Mouse (Mus musculus) layer of hippocampus, adult 2 months (tissue): ENCODE measurements around the gene Tstd1. TPM values are rescaled to one million over a fixed set of nuclear protein-coding genes. Genes with fewer than 3 reads are reported as not detected.
A peak's percentile ranks its signal among the peaks of the same experiment; 100 is the strongest.

Experiments
- DNase-seq, 2 experiments: peaks; one replicate each; pipeline ENCODE4 v3.0.0; 2022; ENCODE audit warnings: low spot score in 2 of 2
- H3K27ac ChIP-seq: fragments of 200-600 bp; 2 replicates; pipeline ENCODE4 v1.8.1; 2022
- H3K4me3 ChIP-seq: fragments of 200-600 bp; 2 replicates; pipeline ENCODE4 v1.8.1; 2022; ENCODE audit warnings: mild to moderate bottlenecking
- CTCF ChIP-seq: fragments of 200-600 bp; conservative IDR thresholded peaks from 2 replicates; pipeline ENCODE4 v1.8.1; 2022; ENCODE audit warnings: antibody characterized with exemption, mild to moderate bottlenecking, moderate library complexity
- total RNA-seq, 2 experiments: library from RNA; stranded (reverse); gene quantifications; 2 replicates each; pipeline ENCODE4 v1.2.3; 2021

Tstd1 gene
- total RNA-seq, 2 experiments from 2014 or later, result 4.1 to 5.6 TPM

DNA sequence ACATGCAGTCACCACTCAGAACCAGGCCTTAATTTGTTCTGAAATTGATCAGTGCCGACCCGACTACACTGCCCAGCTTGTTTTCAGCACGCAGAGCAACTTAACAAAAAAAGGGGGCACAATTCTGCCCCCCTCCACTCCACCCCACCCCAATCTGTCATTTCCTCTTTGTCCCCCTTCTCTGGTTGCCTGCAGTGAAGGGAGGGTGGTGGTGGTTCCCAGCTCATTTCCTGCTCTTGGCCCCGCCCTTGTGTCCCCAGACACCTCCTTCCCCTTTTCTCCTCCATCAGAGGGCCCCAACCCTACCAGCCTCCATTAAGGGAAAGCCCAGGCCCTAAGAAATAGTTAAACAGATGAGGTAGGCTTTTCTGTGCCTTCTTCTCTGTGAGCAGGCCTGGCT lies 28.6 kb upstream of the Tstd1 start:
- DNase-seq, result no peak
- no peak overlapping the region for H3K4me3 ChIP-seq
- TF ChIP-seq CTCF, result no peak
- no peak overlapping the region for H3K27ac ChIP-seq

DNA sequence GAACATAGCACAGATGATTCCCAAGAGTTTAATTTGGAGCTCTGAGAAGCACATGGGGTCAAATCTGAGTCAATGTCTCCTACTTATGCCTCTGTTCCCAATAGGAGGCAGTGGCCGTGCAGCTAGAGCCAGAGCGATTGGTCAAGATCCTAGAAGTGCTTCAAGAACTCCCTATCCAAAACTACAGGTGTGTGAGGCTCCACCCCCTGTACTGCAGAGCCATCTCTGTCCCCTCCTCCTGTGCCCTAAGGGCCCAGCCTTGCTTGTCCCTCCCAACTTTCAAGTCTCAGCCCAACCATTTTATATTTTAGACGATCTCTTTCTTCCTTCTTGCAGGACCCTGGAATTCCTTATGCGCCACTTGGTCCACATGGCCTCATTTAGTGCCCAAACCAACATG lies 16.9 kb upstream of the Tstd1 start:
- no peak for DNase-seq
- Histone ChIP-seq H3K4me3 (no peak overlapping the region), H3K27ac (no peak overlapping the region)
- no peak for TF ChIP-seq CTCF

DNA sequence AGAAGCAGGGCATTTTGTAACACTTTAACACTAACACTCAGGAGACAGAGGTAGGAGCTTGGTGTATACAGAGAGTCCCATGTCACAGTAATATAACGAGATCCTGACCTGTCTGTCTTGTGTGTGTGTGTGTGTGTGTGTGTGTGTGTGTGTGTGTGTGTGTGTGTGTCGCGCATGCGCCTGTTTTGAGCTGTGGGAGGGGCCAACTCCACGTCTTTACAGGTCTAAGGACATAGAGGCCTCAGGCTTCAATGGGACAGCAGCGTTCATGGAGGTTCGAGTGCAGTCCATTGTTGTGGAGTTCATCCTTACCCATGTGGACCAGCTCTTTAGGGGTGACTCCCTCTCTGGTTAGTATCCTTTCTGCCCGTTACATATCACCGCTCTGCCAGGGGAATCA lies 15.7 kb upstream of the Tstd1 start:
- TF ChIP-seq CTCF, result no peak
- no peak for DNase-seq
- Histone ChIP-seq H3K4me3 (no peak overlapping the region), H3K27ac (no peak overlapping the region)

DNA sequence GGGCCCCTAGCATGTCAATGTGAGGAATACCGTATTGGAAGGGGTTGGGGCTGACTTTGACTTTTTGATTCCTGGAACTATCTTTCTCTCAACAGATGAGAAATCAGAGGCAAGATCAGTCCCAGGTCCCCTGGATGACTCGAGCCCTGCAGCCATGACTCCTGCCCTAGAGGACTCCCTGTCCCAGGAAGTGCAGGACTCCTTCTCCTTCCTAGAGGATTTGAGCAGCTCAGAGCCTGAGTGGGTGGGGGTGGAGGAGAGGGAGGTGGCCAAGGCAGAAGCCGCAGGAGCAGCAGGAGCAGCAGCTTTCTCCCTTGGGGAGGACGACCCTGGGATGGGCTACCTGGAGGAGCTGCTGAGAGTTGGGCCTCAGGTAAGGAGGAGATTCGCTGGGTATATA lies 11.4 kb upstream of the Tstd1 start:
- Histone ChIP-seq H3K4me3 (no peak overlapping the region), H3K27ac (no peak overlapping the region)
- no peak for DNase-seq
- no peak for TF ChIP-seq CTCF

DNA sequence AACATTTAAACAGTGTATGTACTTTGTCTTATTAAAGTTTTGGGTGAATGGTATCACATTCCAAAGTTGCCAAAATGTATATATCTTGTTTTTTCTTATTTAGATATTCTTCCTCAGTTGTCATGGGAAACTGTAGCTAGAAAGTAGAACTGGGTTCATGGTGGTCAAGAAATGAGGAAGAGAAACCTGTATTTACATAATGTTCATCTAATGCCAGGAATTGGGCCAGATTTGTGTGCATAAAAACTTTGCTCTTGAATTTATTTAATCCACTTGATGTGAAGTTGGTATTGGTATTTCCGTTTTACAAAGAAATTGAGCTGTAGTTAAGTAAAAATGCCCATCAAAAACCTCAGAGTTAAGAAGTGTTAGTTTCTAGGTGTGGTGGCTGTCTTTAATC lies 8.4 kb upstream of the Tstd1 start:
- no peak for TF ChIP-seq CTCF
- no peak for DNase-seq
- peak overlapping the region; percentile 99; the same call in 1 of the 2 replicates for H3K27ac ChIP-seq
- no peak overlapping the region for H3K4me3 ChIP-seq

DNA sequence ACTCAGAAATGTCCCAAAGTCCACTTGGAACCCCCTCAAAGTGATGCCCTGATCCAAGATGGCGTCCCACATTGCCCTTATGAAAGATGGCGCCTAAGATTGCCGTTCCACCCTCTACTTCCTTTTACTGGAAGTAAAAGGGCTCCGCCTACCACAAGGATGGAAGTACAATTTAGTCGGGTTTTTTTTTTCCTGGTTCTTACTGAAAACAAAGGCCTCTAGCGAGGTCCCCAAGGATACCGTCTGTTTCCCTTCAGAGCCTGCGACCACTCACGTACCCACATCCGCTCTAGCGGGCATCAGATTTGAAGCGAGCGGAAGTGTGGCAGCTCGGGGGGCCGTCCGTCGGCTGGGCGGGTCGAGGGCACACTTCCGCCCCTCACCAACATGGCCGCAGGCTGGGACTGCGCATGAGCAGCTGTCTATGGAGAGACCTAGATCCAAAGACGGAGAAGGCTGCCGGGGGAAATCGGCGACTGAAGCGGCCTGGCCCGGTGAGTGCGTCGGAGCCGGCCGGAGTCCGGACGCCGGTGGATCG lies 7.7 kb upstream of the Tstd1 start, which contains the start of gene Usf1:
TSS of gene Usf1 (plus strand) at position 367 of the 538 bp plus-strand sequence.
- Histone ChIP-seq H3K27ac (peak within 1 kb of the TSS; percentile 99), H3K4me3 (peak within 1 kb of the TSS; percentile 99)
- peak; percentile 94 to 95 for DNase-seq
- no peak; the same call in 1 of the 2 replicates for TF ChIP-seq CTCF

DNA sequence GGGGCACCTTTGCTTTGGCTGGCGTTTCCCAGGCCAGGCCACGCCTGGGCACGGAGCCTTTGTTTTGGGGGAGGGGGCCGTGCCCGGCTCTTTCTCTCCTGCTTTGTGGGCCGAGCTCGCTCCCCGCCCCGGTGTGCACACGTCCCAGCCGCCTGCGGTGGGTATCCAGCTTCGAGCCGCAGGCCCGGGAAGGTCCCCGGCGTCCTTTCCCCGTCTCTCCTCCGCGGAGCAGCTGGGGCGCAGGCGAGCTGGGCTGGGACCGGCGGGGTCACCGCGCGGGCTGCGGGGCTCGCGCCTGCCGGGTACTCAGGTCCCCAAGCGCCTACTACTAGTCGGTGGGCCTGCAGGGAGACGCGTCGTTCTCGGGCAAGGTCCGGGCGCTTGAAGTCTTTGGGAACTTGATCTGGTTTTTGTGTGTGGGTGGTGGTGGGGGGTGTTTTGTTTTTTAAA lies 7.2 kb upstream of the Tstd1 start:
- no peak for DNase-seq
- no peak for TF ChIP-seq CTCF
- H3K27ac ChIP-seq, result peak overlapping the region; percentile 99
- H3K4me3 ChIP-seq, result peak overlapping the region; percentile 99

DNA sequence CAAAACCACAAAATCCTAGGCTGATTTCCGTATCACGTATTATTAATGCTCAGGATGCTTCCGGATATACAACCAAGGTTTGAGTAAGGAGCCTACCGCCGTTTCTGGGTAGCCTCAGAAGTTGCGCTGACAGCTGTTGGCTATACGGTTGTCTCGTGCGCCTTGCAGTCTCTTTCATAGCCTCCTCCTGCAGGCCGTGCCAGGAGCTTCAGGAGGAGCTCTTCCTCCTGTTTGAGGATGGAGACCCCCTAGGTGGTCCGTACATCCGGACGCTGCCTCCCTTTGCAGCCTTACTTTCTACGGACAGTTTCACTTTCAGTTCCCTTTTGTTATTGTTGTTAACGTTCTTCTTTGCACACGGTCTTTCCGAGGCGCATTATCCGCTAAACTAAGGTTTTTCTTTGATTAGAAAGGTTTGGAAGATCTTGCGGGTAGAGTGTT lies 6.7 kb upstream of the Tstd1 start:
- DNase-seq, result no peak
- Histone ChIP-seq H3K4me3 (peak overlapping the region; percentile 99), H3K27ac (peak overlapping the region; percentile 99)
- TF ChIP-seq CTCF, result peak; percentile 48

DNA sequence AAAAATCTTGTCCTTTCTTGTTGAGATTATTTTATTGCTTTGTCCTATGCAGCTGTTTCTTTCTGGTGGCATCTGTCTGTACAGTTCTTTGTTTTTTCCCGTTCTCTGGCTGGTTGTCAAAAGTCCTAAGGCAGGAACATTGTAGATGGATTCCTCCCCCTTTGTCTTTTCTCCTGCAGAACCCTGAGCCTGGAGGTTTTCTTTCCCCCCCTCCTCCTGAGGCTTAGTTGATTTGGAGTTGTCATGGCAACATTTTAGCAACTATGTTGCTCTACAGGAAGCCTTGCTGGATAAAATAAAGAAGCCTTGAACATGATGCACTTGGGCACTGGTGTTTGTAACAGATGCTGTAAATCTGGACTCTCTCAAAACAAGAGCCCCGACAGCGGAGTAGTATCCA lies 6.2 kb upstream of the Tstd1 start:
- DNase-seq, result peak; percentile 34 to 73
- H3K4me3 ChIP-seq, result peak overlapping the region; percentile 99
- H3K27ac ChIP-seq, result peak overlapping the region; percentile 99
- no peak for TF ChIP-seq CTCF

DNA sequence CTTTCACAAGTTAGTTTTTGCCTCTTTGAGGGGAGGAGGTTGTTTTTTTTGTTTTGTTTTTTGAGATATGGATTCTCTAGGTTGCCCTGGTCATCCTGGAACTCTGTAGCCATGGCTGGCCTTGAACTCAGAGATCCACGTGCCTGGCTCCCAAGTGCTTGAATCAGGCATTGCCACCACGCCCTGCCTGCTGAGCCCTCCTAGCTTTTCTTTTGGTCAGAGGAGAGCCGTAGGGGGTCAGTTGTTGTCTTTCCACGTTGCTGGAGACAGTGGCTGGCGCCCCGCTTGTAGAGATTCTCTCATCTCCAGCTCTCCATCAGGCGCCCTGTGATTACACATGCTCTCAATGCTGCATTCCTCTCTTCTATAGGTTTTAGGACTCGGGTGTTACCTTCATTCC lies 5.1 kb upstream of the Tstd1 start:
- DNase-seq, result no peak
- TF ChIP-seq CTCF, result no peak
- H3K4me3 ChIP-seq, result peak overlapping the region; percentile 8; the same call in 1 of the 2 replicates
- no peak overlapping the region for H3K27ac ChIP-seq

DNA sequence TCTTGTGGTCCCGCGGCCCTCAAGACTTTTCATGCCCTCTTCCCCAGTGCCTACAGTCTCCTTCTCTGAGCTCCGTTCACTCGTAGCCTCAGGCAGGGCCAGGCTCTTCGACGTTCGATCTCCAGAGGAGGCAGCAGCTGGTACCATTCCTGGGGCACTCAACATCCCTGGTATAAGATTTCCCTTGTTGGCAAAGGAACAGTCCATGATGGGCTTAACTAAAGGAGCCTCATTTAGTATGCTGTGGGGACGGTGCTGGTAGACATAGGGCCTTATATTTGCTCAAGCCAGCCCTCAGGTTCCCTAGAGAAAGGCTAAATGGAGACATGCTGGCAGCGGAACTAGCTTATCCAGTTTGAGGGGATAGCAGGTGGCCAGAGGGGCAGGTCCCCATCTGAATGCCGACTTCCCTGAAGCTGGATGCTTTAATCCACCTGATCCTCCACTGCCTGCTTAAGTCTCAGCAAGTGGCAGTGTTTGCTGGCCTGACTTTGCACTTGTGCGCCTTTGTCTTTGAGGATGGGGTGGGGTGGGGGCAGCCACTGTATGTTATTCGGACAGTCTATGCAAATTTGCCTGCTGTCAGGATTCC lies 715 bp downstream of the Tstd1 start:
- no peak for TF ChIP-seq CTCF
- H3K27ac ChIP-seq, result no peak overlapping the region
- no peak overlapping the region for H3K4me3 ChIP-seq
- no peak for DNase-seq

DNA sequence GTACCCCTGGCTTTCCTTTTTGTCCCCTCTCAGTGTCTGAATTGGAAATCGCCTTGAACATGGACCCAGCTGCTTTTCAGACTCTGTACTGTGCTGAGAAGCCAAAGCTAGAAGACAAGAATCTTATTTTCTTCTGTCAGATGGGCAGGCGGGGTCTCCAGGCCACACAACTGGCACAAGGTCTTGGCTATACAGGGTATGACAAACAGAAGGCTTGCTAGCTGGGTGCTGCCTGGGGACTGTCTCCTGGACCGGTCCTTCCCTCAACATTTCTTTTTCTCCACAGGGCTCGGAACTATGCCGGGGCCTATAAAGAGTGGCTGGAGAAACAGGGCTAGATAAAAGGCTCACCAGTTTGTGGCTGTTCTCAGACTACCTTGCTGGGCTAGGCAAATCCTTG lies 1.2 kb downstream of the Tstd1 start:
- H3K27ac ChIP-seq, result no peak overlapping the region
- no peak for TF ChIP-seq CTCF
- no peak for DNase-seq
- no peak overlapping the region for H3K4me3 ChIP-seq

DNA sequence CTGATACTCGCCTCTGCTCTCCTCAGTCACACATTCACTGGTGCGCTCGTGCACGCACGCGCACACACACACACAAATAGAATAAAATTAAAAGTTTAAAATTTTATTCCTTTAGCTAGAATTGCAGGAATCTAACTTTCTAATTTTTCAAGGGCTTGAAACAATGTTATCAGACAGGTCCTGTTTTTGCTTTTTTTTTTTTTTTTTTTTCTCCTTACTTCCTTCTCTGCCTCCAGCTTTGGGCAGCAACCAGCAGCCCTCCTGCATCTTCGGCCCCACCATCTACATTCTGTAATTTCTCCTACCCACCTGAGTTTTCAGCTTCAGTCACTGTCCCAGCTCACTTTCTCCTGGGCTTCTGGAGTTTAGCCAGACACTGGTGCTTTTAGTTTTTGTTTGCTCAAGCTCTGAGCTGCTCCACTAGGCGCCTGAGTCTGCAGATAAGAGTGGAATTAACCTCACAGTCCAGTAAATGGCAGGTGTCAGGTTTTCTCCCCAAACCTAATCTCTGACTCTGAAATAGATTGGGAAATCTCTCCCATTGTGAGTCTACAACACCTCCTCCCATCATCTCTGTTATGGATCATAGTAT lies 3.9 kb downstream of the Tstd1 start:
- DNase-seq, result no peak
- TF ChIP-seq CTCF, result no peak
- H3K4me3 ChIP-seq, result no peak overlapping the region

DNA sequence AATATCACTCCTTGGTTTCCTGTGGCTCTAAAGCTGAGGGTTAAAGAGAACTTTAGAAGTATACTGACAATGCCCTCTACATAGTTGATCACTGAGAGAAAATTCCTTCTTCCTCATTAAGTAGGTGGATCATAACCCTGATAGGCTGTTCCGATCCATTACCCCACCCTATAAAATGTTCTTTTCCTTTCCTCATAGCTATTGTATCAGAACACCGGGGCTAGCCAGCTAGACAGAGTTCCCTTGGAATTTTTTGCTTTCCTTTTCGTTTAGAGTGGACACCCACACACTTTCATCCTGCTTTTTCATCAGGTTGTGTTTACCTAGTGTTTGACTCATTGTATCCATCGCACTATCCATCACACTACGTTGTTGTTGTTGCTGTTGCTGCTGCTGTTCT lies 6.0 kb downstream of the Tstd1 start:
- no peak overlapping the region for H3K27ac ChIP-seq
- TF ChIP-seq CTCF, result no peak
- H3K4me3 ChIP-seq, result no peak overlapping the region
- DNase-seq, result no peak

More for the DNA sequence above, 3.9 kb downstream of the Tstd1 start:
- H3K27ac ChIP-seq, result no peak overlapping the region
